Mouse (Mus musculus) heart, adult 2 months (tissue): ENCODE data around the gene Slc22a3.

Experiments
- CTCF ChIP-seq: fragments of 200-600 bp; IDR thresholded peaks from 2 replicates; pipeline ENCODE4 v1.8.1; 2022; ENCODE audit warnings: antibody characterized with exemption, mild to moderate bottlenecking, moderate library complexity
- EP300 ChIP-seq: fragments of 200-500 bp; IDR thresholded peaks from 2 replicates; pipeline ENCODE4 v1.6.1; 2011; ENCODE audit warnings: low read depth, low read length, control low read depth; ENCODE audit not compliant: insufficient read depth

- TF ChIP-seq CTCF (no peak), EP300 (no peak)
Observed at GRCm38 (mm10) chr17:12428369-12428768, 79.1 kb downstream of the Slc22a3 start.
